Mouse (Mus musculus) gastrocnemius, postnatal 25 days (tissue): ENCODE results near the gene Usp51. TPM values are rescaled to one million over a fixed set of nuclear protein-coding genes. Genes with fewer than 3 reads are reported as not detected.
"Not testable (repeated sequence)": the region's sequence is repeated elsewhere in the genome, so short reads cannot be mapped to it uniquely, and the experiment has no call there.

Source experiments
- DNase-seq: peaks from one replicate; pipeline ENCODE4 v3.0.0; 2022
- long read RNA-seq, 2 experiments: library from polyadenylated mRNA; stranded (forward); transcript quantifications; one replicate each; pipeline ENCODE4 v2.0.0; 2021
- total RNA-seq, 2 experiments: library from RNA; stranded (reverse); gene quantifications; 1 replicate in 1 of 2; 2 replicates in 1 of 2; pipeline ENCODE4 v1.2.3; 2021

The Usp51 gene
- total RNA-seq: not detected
- long read RNA-seq, experiment 1: 0 reads
- long read RNA-seq, experiment 2: 0 reads

- DNase-seq: no peak
Observed at GRCm38 (mm10) chrX:153006387-153006841, at the start of gene Usp51. Usp51 (plus strand) TSS chrX:153006469.

- DNase-seq: no peak
Observed at GRCm38 (mm10) chrX:152969606-152970005, 36.7 kb upstream of the Usp51 start.

GRCm38 (mm10) chrX:152973476-152974203 is 32.6 kb upstream of the Usp51 start:
- DNase-seq: not testable (repeated sequence)

- no peak for DNase-seq
Observed at GRCm38 (mm10) chrX:152974204-152974661, 32.0 kb upstream of the Usp51 start.

GRCm38 (mm10) chrX:152976538-152976937 is 29.7 kb upstream of the Usp51 start:
- no peak for DNase-seq

GRCm38 (mm10) chrX:152985009-152985408 is 21.3 kb upstream of the Usp51 start:
- DNase-seq: no peak

- DNase-seq: not testable (repeated sequence)
Observed at GRCm38 (mm10) chrX:152989852-152990251, 16.4 kb upstream of the Usp51 start.

GRCm38 (mm10) chrX:152996105-152996504 is 10.2 kb upstream of the Usp51 start:
- DNase-seq: not testable (repeated sequence)

GRCm38 (mm10) chrX:153007021-153007684 is 884 bp downstream of the Usp51 start:
- peak; percentile 21 for DNase-seq

GRCm38 (mm10) chrX:153007685-153008047 is 1.4 kb downstream of the Usp51 start:
- no peak for DNase-seq

- DNase-seq: not testable (repeated sequence)
Observed at GRCm38 (mm10) chrX:153025255-153025654, 19.0 kb downstream of the Usp51 start.

GRCm38 (mm10) chrX:153025709-153026108 is 19.4 kb downstream of the Usp51 start:
- not testable (repeated sequence) for DNase-seq

GRCm38 (mm10) chrX:153031547-153031946 is 25.3 kb downstream of the Usp51 start:
- not testable (repeated sequence) for DNase-seq

- peak; percentile 75 for DNase-seq
Observed at GRCm38 (mm10) chrX:153037087-153037971, 31.1 kb downstream of the Usp51 start, which contains the start of gene Mageh1. Mageh1 (minus strand) TSS chrX:153037575.

- not testable (repeated sequence) for DNase-seq
Observed at GRCm38 (mm10) chrX:153037972-153038744, 31.9 kb downstream of the Usp51 start.

Other genes starting within 250 kb of the Usp51 start
- gene Shroom2, start 237.0 kb upstream of the Usp51 start, total RNA-seq: 1 to 10 TPM; 1.2 to 1.8 TPM
- gene Gpr143, start 224.5 kb upstream of the Usp51 start, total RNA-seq: not detected
- 1 to 10 TPM; 4.7 to 5.1 TPM for gene Mageh1, start 31.1 kb downstream of the Usp51 start, total RNA-seq
- gene Foxr2, start 112.3 kb downstream of the Usp51 start, total RNA-seq: not detected
- gene Rragb, start 133.5 kb downstream of the Usp51 start, total RNA-seq: 1 to 10 TPM; 1.1 to 2.0 TPM
- under 1 TPM; 0.26 to 0.59 TPM for gene Klf8, start 231.0 kb downstream of the Usp51 start, total RNA-seq